20 mouse cellular contexts compared by ENCODE assay signal in genomic region chr16:94239567-94239966, GRCm38 (mm10).
DNase-seq lines count a peak whose midpoint lies in the region; ATAC-seq and TF ChIP-seq lines count a peak whose summit lies in the region.
"Had no signal": no experiment of that assay in that cellular context is flagged by ENCODE, and none has a peak within 500 bp of the region (broad histone marks: within the 10 kb centered on the region; RNA-seq: fewer than 3 reads in every experiment).

No protein-coding gene starts in this region.

- TF ChIP-seq POLR2A in thymus, adult 2 months (IDR thresholded peaks at IDR 0.05; ENCODE audit: control insufficient read depth, extremely low read depth, insufficient read depth, low read length, poor library complexity) = no peak

- H3K27ac ChIP-seq in thymus, adult 2 months (ENCODE audit: control insufficient read depth, insufficient read depth, low read length) = peak overlapping the region; percentile 93
- H3K27ac ChIP-seq: hindbrain, embryonic 12.5 days; kidney, postnatal 0 days; left cerebral cortex, adult 2 months; limb, embryonic 10.5 days; liver, embryonic 13.5 days; neural tube, embryonic 15.5 days had no signal

- 36% methylated on average over 6 of the region's 6 CpGs for WGBS in thymus, adult 2 months

- H3K4me3 ChIP-seq in thymus, adult 2 months (ENCODE audit: control insufficient read depth, insufficient read depth, low read length) = no peak overlapping the region
- H3K4me3 ChIP-seq: hindbrain, embryonic 12.5 days; left cerebral cortex, adult 2 months; limb, embryonic 10.5 days; liver, embryonic 13.5 days; neural tube, embryonic 15.5 days had no signal

- DNase-seq in thymus, adult 2 months = peak; percentile 35
- DNase-seq in thymus, adult 18-20 months = no peak
- no peak for DNase-seq in frontal cortex, postnatal 14 days (ENCODE audit: low spot score in 2 of 2)
- DNase-seq in urinary bladder, postnatal 10 days (ENCODE audit: low spot score) = no peak
- DNase-seq in urinary bladder, postnatal 4 days (ENCODE audit: low spot score in 2 of 2) = no peak
- DNase-seq: adrenal gland, postnatal 25 days; cerebellum, postnatal 10 days; gastrocnemius, postnatal 25 days; liver, embryonic 13.5 days; lung, postnatal 10 days; right cerebral cortex, postnatal 25 days; thymus, postnatal 25 days had no signal

- no peaks in the 10 kb centered on the region for H3K27me3 ChIP-seq in thymus, adult 2 months (ENCODE audit: control insufficient read depth, insufficient read depth, low read length)
- H3K27me3 ChIP-seq: liver, embryonic 13.5 days had no signal

- H3K4me1 ChIP-seq in thymus, adult 2 months (replicated peaks; ENCODE audit: control insufficient read depth, insufficient read depth, low read length) = peaks cover 35% of the 10 kb centered on the region

- no peaks in the 10 kb centered on the region for H3K36me3 ChIP-seq in thymus, adult 2 months (ENCODE audit: control insufficient read depth, insufficient read depth, low read length)
- H3K36me3 ChIP-seq: hindbrain, embryonic 12.5 days; limb, embryonic 10.5 days; liver, embryonic 13.5 days; neural tube, embryonic 15.5 days had no signal

- no peak for TF ChIP-seq CTCF in thymus, adult 2 months (IDR thresholded peaks at IDR 0.05; ENCODE audit: borderline replicate concordance, control insufficient read depth, extremely low read depth, insufficient read depth, low read length, poor library complexity)

- ATAC-seq in CD4-positive, CD25-positive, alpha-beta regulatory T cell, adult 4 months = peak; percentile 54
- peak; percentile 47 for ATAC-seq in inflammation-experienced regulatory T-cells, adult 6 months
- ATAC-seq: intestine, embryonic 16.5 days had no signal
